Mouse (Mus musculus): ENCODE results near the gene Iqgap2. TPM values are rescaled to one million over a fixed set of nuclear protein-coding genes. Genes with fewer than 3 reads are reported as not detected.

The Iqgap2 gene
- total and polyA plus RNA-seq, 3 experiments = 0.61 to 2.5 (median 2.2) TPM

DNA sequence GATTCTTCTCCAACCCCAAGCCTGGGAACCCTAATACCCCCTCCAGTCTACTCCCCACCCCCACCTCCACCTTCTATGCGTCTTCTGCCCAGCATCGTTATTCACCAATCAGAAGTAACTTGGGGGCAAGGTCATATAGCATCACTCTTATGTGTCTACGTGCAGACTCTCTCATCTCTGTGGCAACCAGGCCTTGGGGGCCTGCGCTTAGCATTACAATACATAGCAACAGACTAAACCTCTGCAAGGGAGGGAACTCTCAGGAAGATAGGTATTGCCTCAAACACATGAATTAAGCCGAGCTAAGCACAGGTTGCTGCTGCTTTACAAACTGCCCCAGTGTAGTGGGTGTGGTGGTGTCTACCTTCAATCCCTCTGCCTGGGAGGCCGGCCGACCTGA, 295.0 kb downstream of the Iqgap2 start:
- intact Hi-C loops (cut with DNase I) = no loop called here
- DNase-seq = no peak
- TF ChIP-seq EP300 (IDR thresholded peaks at IDR 0.05; ENCODE audit: insufficient read depth, low read depth, low read length) = no peak
- TF ChIP-seq CTCF (IDR thresholded peaks at IDR 0.05) = no peak
- TF ChIP-seq POLR2A (IDR thresholded peaks at IDR 0.05; ENCODE audit: insufficient read depth, low read depth, low read length) = no peak
- H3K4me3 ChIP-seq = no peak overlapping the region
- H3K79me2 ChIP-seq (replicated peaks; ENCODE audit: control insufficient read depth, insufficient read depth, low read length) = no peaks in the 10 kb centered on the region
- no peaks in the 10 kb centered on the region for H3K4me1 ChIP-seq (ENCODE audit: control insufficient read depth, insufficient read depth, low read length)
- WGBS = 96% methylated on average over 7 of the region's 7 CpGs
- H3K27me3 ChIP-seq (ENCODE audit: control insufficient read depth, insufficient read depth, low read length) = no peaks in the 10 kb centered on the region
- H3K36me3 ChIP-seq (ENCODE audit: control insufficient read depth, insufficient read depth, low read length) = no peaks in the 10 kb centered on the region
- no peak overlapping the region for H3K27ac ChIP-seq
- no peak overlapping the region for H3K9ac ChIP-seq (ENCODE audit: low read depth, low read length)

DNA sequence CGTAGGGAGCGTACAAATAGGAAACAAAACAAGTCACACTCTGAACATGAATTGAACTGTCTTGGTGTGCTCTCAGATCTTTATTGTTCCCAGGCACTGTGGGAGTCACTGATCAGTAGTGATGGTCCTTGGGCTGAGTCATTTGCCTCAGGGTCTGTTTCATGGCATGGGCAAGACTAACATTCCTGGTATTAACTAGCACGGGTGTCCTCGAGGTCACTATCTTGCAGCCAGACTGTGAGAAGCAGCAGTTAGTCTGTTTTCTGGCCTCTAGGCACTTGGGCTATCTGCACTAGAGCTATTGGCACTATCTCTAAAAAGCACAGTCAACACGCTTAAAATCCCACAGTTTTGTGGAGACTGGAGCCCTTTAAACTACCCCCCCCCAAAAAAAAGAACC, 295.8 kb downstream of the Iqgap2 start:
- Histone ChIP-seq H3K9ac (ENCODE audit: low read depth, low read length) (no peak overlapping the region), H3K27ac (peak overlapping the region; percentile 7), H3K79me2 (replicated peaks; ENCODE audit: control insufficient read depth, insufficient read depth, low read length) (no peaks in the 10 kb centered on the region), H3K36me3 (ENCODE audit: control insufficient read depth, insufficient read depth, low read length) (no peaks in the 10 kb centered on the region), H3K4me3 (no peak overlapping the region), H3K4me1 (ENCODE audit: control insufficient read depth, insufficient read depth, low read length) (no peaks in the 10 kb centered on the region), H3K27me3 (ENCODE audit: control insufficient read depth, insufficient read depth, low read length) (no peaks in the 10 kb centered on the region)
- TF ChIP-seq EP300 (IDR thresholded peaks at IDR 0.05; ENCODE audit: insufficient read depth, low read depth, low read length) (no peak), POLR2A (IDR thresholded peaks at IDR 0.05; ENCODE audit: insufficient read depth, low read depth, low read length) (no peak)
- intact Hi-C loops (cut with DNase I) = no loop called here
- 56% methylated on average over 5 of the region's 5 CpGs for WGBS
- no peak for DNase-seq

DNA sequence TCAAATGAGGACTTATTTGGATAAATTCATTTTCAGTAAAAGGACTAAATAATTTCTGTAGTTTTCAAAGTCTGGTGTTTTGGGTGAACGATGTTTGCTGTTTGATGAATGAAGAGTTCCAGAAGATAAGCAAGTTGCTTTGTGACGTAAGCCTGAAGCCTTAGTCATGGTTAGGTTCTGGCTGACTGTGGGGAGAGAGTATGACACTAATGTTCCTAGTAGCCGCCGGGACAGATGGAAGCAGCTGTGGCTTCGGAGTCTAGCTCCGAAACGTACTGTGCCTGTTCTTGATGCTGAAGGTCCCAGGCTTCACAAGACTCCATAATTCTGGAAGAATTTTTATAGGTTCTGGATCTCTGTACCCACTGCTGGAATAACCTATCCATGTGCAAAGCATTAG, 296.3 kb downstream of the Iqgap2 start:
- intact Hi-C loops (cut with DNase I) = no loop called here
- H3K4me3 ChIP-seq = no peak overlapping the region
- 73% methylated on average over 7 of the region's 7 CpGs for WGBS
- H3K27ac ChIP-seq = peak overlapping the region; percentile 7
- H3K79me2 ChIP-seq (replicated peaks; ENCODE audit: control insufficient read depth, insufficient read depth, low read length) = no peaks in the 10 kb centered on the region
- no peaks in the 10 kb centered on the region for H3K27me3 ChIP-seq (ENCODE audit: control insufficient read depth, insufficient read depth, low read length)
- DNase-seq = peak; percentile 56 to 61
- H3K4me1 ChIP-seq (ENCODE audit: control insufficient read depth, insufficient read depth, low read length) = no peaks in the 10 kb centered on the region
- TF ChIP-seq CTCF (IDR thresholded peaks at IDR 0.05) (no peak), EP300 (IDR thresholded peaks at IDR 0.05; ENCODE audit: insufficient read depth, low read depth, low read length) (peak; percentile 41; the same call in 1 of the 2 replicates)
- H3K9ac ChIP-seq (ENCODE audit: low read depth, low read length) = no peak overlapping the region
- no peaks in the 10 kb centered on the region for H3K36me3 ChIP-seq (ENCODE audit: control insufficient read depth, insufficient read depth, low read length)

DNA sequence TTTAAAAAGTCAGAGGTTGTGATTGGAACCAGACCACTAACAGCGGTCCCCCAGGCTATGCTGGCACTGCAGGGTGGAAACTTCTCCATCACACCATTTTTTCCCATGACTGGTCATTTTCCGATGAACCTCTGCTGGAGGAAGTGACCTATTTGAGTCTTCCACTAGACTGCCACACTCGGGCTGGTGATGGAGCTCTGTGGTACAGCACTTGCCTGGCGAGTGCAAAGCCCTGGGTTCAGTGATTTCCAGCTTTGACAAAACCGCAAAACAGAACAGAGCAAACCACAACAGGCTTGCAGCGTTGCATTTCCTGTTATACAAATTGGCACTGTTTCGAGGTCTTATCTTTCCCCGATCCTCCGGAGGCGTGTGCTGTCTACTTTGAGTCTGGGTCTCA, 298.9 kb downstream of the Iqgap2 start:
- TF ChIP-seq POLR2A (IDR thresholded peaks at IDR 0.05; ENCODE audit: insufficient read depth, low read depth, low read length) (no peak), CTCF (IDR thresholded peaks at IDR 0.05) (no peak), EP300 (IDR thresholded peaks at IDR 0.05; ENCODE audit: insufficient read depth, low read depth, low read length) (no peak)
- Histone ChIP-seq H3K79me2 (replicated peaks; ENCODE audit: control insufficient read depth, insufficient read depth, low read length) (no peaks in the 10 kb centered on the region), H3K9ac (ENCODE audit: low read depth, low read length) (no peak overlapping the region), H3K27me3 (ENCODE audit: control insufficient read depth, insufficient read depth, low read length) (no peaks in the 10 kb centered on the region), H3K4me3 (no peak overlapping the region), H3K4me1 (ENCODE audit: control insufficient read depth, insufficient read depth, low read length) (no peaks in the 10 kb centered on the region), H3K27ac (no peak overlapping the region), H3K36me3 (ENCODE audit: control insufficient read depth, insufficient read depth, low read length) (no peaks in the 10 kb centered on the region)
- WGBS = 34% methylated on average over 10 of the region's 10 CpGs
- intact Hi-C loops (cut with DNase I) = no loop called here
- DNase-seq = peak in 1 of 2 experiments; percentile 20

DNA sequence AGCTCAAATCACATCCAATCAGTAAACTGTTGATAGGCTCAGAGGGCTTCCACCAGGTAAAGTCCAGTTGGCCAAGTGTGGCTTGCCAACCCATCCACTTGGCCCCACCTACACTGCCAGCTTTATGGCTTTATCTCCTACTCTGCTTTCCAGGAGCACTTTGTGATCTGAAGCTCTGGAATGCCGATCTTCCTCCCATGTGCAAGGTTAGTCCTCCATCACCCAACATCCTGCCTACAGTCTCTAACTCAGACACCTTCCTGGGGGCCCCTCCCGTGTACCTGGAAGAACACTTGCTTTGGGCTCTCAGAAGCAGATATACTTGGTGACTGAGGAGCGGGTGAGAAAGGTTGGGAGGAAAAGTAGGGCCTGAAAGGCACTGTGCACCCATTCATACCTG, 300.1 kb downstream of the Iqgap2 start:
- WGBS = 91% methylated on average over 3 of the region's 3 CpGs
- Histone ChIP-seq H3K27me3 (ENCODE audit: control insufficient read depth, insufficient read depth, low read length) (no peaks in the 10 kb centered on the region), H3K27ac (no peak overlapping the region), H3K9ac (ENCODE audit: low read depth, low read length) (no peak overlapping the region), H3K4me1 (ENCODE audit: control insufficient read depth, insufficient read depth, low read length) (no peaks in the 10 kb centered on the region), H3K79me2 (replicated peaks; ENCODE audit: control insufficient read depth, insufficient read depth, low read length) (no peaks in the 10 kb centered on the region), H3K36me3 (ENCODE audit: control insufficient read depth, insufficient read depth, low read length) (no peaks in the 10 kb centered on the region), H3K4me3 (no peak overlapping the region)
- DNase-seq = no peak
- intact Hi-C loops (cut with DNase I) = no loop called here
- TF ChIP-seq CTCF (IDR thresholded peaks at IDR 0.05) (no peak), EP300 (IDR thresholded peaks at IDR 0.05; ENCODE audit: insufficient read depth, low read depth, low read length) (no peak), POLR2A (IDR thresholded peaks at IDR 0.05; ENCODE audit: insufficient read depth, low read depth, low read length) (no peak)

DNA sequence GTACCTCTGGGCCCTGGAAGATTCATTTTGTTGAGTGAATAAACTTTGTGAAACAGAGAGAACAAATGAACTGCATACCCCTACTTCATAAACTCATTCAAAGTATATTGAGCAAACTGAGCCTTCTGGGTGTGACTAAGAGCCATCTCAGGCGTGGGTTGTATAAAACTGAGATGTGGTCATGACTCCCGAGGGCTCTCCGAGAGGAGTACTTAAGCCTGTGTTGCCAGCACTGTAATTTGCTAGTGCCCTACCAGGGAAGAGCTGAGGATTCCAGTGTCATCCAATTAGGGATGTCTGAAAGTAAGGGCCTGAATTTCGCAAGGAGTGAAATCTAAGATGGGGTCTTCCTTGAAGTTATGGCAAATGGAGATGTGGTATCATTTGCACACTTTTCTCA, 304.1 kb downstream of the Iqgap2 start:
- no peak overlapping the region for H3K27ac ChIP-seq
- intact Hi-C loops (cut with DNase I) = no loop called here
- DNase-seq = no peak
- H3K9ac ChIP-seq (ENCODE audit: low read depth, low read length) = no peak overlapping the region
- TF ChIP-seq POLR2A (IDR thresholded peaks at IDR 0.05; ENCODE audit: insufficient read depth, low read depth, low read length) = no peak
- no peak for TF ChIP-seq EP300 (IDR thresholded peaks at IDR 0.05; ENCODE audit: insufficient read depth, low read depth, low read length)
- TF ChIP-seq CTCF (IDR thresholded peaks at IDR 0.05) = no peak
- 92% methylated on average over 4 of the region's 4 CpGs for WGBS
- no peaks in the 10 kb centered on the region for H3K36me3 ChIP-seq (ENCODE audit: control insufficient read depth, insufficient read depth, low read length)
- H3K4me1 ChIP-seq (ENCODE audit: control insufficient read depth, insufficient read depth, low read length) = no peaks in the 10 kb centered on the region
- no peaks in the 10 kb centered on the region for H3K79me2 ChIP-seq (replicated peaks; ENCODE audit: control insufficient read depth, insufficient read depth, low read length)
- H3K27me3 ChIP-seq (ENCODE audit: control insufficient read depth, insufficient read depth, low read length) = no peaks in the 10 kb centered on the region
- H3K4me3 ChIP-seq = no peak overlapping the region

Measured in heart, adult 2 months (tissue).